Mouse (Mus musculus) right cerebral cortex, postnatal 14 days (tissue): ENCODE data around the gene Spock1.
A peak's percentile ranks its signal among the peaks of the same experiment; 100 is the strongest.

Experiments
- DNase-seq: peaks from one replicate; pipeline ENCODE4 v3.0.0; 2022

Gene Spock1

DNA sequence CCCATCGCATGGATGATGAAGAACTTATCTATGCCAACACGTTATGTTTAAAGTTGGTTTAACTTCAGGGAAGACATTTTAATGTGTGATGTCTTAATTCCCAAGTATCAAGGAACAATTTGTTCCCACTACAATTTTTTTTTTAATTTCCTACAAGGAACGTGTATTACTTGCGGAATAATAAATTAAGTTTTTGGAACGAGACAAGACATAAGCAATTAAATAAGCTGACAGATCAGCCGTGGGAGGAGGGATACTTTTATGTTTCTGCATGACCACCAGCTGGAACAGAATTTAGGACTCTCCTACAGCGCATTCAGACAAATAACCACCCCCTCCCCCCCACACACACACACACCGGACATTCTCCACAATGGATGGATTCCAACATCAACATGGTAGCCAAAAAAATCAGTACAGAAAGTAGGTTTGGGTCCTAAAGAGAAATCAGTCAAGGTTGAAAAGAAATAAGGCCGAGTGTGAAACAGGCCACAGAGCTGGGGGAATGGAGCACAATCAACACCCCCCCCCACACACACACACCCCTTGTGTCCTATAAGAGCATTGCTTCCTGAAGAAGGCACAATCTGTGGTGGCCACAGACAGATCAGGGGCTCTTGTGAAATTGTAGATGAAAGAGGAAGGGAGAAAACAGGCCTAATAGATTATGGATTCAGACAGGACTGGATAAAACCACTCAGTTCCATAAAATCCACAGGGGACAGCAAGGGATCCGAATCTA is 111.0 kb downstream of the Spock1 start:
- no peak for DNase-seq

DNA sequence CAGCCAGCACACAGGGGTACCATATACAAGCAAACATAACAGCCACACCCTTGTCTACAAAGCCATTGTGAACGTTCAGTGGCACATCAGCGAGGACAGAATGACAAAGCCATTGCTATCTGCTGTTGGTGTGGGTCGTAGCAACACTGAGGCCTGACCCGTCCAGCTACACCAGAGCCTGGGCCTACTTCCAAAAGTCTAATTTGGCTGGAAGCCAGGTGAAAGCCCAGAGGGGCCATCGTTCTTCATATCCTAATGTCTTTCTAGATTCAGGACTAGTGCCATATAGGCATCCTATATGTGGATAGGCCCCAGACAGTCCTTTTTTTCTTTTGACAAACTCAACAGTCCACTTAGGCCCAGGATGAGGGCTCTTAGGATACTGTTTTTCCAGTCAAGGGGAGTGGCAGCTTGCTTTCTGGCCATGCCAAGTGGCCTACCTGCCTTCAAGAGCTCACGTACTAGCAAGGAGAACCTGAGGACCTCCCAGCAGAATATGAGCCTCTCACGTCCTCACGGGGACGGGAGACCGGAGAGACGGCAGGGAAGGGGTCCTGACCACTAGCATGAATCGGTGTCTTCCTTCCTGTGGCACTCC is 114.4 kb downstream of the Spock1 start:
- no peak for DNase-seq

DNA sequence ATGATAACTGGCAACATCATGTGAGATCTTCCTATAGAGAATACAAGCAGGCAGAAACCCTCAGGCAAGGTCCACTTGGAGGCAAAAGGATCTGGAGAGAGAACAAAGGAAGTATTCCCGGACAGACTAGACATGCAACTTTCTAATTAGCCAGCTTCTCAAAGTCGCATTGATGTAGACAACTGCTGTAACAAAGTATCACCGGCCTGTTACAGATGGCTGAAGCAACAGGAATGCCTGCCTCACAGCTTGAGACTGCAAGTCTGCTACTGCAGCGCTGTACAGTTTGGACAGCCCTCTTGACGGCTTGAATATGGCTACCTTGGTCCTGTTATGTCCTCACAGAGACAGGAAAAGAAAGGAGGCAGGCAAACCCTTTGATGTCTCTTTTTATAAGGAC is 118.3 kb downstream of the Spock1 start:
- DNase-seq, result no peak

DNA sequence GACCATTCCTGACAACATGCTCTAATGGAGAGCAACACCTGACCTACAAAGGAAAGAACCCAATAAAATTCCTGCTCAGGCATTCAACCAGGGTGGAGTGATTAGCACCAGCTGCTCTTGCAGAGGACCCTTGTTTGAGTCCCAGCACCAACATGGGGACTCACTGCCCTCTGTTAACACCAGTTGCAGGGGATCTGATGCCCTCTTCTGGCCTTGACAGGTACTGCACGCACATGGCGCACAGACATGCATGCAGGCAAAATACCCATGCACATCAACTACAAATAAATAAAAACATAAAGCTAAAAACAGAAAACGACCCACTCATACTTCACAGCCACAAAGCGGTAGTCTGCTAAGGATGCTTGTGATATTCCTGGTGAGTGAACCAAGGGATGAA is 119.8 kb downstream of the Spock1 start:
- DNase-seq, result no peak

DNA sequence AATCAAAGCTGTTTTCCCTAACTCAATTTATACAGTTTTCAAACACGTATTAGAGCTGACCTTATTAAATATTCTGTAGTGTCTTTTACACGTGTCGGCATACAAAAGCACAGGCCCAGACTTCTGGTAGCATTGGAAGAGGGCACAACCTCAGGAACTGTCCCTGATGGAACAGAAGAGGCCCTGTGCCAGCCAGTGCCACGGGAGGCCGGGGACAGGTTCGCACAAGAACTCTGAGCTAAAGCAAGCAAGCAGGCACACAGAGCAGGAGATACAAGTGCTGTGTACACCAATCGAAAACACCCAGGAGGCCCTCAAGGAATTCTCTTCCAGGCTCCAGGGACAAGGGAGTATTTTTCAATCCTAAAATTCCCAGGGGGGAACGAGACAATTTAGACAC is 121.9 kb downstream of the Spock1 start:
- no peak for DNase-seq

DNA sequence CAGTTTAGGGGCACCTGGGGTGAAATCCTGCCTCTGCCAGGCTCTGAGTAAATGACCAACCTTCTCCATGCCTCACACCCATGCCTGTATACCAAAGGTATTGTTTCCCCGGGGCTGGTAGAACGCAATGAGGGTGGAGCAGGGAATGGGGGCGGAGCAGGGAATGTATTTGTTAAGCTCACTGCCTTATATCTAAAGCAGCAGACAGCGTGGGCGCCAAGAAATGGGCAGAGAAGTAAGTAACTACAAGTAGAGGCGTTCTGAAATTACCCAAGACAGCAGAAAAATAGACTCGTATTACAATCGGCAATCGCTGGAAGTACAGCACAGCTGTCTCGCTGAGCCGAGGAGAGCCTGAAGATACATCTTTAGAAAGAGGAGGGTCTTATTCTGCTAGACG is 125.2 kb downstream of the Spock1 start:
- peak; percentile 54 for DNase-seq

DNA sequence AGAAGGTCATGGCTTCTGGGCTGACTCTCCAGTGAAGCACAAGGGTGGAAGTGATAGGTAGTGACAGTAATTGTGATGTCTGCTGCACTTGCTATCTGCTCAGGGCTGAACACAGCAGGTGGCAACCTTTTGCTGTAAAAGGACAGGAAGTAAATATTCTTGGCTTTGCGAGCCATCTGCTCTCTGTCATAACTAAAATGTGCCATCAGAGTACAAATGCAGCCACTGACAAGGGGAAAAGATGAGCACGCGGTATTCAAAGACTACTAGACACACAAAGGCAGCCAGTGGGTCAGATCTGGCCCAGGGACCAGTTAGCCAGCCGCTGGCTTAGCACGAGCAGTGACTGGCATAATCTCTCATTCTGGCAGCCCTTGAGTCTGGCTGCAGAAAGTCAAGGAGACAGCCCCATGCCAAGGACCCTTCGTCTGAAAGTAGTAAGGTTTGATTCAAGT is 126.0 kb downstream of the Spock1 start:
- no peak for DNase-seq

DNA sequence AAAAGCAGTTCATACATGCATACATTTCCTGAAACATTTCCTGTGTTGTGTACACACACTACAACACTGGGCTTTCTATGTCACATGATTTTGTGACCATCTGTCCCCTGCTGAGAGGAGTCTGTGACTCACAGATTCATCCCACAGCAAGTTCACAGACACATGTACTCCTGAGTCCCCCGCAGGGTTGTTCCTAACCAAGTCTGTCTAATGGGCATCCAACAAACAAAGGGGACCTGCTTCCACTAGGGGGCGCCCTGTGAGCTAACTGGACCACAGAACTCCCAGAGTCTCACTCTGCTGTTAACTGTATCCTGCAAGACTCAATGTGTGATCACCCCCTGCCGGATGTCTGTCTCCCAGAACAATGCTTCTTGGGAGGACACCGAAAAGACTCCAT is 129.0 kb downstream of the Spock1 start:
- DNase-seq, result peak; percentile 53

DNA sequence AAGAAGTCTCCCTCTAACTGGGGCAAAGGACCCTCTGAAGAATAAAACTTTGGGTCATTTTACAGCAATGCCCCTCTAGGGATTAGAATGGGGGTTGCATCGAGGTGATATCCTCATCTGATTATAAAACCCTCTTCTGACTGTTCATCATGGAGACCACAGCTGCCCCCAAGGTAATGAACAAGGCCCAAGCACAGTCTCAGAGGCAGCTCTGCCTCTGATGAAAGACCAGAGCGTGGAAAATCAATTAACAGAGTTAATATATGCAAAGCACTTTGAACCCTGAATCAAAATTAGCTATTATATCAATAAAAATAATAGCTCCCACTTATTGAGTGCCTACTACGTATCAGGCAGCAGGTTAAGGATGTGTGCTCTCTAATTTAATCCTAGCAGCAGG is 129.6 kb downstream of the Spock1 start:
- no peak for DNase-seq

DNA sequence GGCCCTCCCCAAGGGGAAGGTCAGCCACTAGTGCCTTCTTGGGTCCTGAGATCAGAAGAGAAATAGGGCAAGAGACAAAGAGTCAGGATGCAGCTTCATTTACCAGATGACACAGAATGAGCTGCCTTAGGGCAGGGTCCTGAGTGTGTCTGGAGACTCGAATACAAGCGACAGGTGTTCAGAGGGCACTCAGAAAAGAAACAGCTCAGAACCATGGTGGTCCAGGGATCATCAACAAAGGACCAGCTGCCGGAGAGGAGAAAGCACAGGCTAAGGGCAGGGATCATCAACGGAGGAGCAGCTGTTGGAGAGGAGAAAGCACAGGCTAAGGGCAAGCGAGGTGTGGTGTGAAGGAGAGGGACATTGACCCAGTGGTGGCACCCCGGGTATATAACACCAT is 136.1 kb downstream of the Spock1 start:
- no peak for DNase-seq

DNA sequence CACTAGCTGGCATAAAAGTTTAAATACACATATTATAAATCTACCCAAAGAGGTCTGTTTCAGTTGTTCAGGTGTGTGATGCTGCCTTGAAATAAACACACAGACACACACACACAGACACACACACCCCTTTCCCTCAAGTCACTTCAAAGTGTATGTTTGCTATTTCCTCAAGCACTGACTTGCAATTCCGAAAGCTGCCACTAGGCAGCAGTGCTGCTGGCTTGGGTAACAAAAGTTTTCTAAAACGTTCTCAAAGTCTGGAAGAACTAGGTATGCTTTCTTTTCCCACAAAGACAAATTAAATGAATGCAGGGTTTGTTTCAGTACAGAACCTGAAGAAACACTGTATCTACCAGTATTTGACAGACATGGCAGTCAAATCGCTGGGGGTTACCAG is 141.4 kb downstream of the Spock1 start:
- DNase-seq, result no peak

DNA sequence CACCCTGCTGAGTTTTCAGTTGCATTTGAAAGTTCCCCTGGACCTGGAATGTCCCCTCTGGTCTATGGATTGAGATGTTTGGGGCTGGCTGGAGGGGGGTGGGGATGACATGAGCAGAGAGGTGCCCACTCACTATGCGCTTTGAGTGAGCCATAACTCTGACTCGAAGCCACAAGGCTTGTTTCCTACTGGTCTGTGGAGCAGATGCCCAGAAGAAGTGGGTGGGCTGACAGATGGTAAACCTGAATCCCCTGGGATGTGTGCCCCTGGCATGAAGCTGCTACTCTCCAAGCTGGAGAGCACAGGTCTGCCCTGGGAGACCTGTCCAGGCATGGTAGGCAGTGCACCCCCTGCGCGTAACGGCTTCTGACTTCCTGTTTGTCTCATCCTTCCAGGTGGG is 147.0 kb downstream of the Spock1 start:
- peak; percentile 19 for DNase-seq

DNA sequence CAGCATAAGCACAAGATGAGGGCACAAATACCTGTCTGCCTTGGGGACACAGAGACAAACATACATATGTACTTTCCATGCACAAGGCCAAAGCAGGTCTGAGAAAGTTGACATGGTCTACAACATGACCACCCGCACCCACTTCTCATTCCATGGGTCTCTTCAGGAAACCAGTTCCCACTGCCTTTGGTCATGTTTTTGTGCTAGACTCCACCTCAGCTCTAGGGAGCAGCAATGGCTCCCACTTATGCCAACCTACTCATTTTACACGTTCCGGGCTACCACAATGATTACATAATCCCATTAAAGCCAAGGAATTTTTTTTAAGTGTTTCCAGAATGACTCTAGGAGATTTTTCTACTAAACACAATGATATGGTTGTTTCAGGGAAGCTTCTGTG is 147.5 kb downstream of the Spock1 start:
- no peak for DNase-seq

DNA sequence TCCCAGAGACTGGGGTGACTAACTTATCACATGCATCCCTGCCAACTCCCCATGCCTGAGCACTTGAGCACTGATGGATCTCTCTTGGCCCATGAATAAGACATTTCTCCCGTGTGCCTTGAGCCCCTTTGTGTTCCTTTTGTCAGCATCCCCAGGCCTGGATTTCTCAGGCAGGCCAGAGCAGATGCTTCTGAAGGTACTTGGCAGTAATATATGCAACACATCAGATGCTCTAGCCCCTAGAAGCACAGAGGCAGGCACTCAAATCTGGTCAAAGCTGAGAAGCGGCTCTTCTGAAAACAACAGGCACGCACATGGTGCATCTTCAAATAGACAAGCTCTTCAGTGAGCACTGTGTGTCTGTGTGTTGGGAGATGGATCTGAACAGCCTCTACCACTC is 151.8 kb downstream of the Spock1 start:
- no peak for DNase-seq

DNA sequence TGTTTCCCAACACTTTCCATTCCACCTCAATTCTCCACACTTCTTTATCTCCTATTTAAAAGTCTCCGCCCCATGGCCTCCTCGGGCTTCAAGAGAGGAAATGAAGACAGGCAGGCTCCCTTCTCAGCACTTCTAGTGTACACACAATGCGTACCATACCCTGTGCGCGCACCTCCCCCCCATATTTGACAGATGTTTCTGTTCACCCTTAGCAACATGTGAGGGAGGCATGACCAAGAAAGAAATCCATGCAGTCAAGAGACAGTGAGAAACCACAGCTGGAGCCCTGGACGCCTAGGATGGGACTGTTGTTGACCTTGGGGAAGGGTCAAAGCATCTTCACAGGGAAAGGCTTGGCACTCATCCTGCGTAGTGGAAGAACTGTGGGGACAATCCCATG is 157.3 kb downstream of the Spock1 start:
- DNase-seq, result no peak

DNA sequence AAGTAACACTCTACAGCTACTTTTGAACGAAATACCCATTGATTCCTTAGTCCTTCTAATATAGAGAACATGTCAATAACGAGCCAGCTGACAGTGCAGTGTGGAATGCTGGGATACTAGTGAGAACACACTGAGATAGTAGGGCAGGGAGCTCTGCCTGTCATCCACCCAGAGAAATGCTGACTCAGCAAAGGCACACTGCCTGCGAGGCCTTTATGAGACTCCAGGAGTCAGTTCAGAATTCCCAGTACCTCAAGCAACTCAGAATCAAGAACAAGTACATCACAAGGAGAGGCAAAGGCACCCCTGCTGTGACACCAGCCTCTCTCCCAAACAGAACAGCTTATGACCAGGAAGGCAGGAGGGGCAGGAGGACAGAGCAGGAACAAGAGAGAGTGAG is 163.5 kb downstream of the Spock1 start:
- no peak for DNase-seq

DNA sequence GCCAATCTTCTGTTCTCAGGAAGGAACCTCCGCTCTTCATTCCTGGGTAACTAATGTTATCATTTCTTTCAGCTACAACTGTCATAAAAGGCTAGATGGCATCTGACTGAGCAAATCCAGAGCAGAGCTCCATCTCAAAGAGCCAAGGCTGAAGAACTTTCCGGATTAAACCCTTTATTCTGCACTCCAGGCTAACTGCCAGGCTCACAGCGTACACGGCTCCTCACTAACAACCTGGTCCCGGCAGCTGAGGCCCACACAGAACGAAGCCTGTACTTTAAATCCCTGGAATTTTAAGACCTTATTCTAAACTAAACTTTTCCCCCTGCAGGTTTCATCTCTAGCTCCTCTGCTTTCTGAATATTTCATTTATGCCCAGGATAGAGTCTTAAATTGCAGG is 166.9 kb downstream of the Spock1 start:
- DNase-seq, result no peak

DNA sequence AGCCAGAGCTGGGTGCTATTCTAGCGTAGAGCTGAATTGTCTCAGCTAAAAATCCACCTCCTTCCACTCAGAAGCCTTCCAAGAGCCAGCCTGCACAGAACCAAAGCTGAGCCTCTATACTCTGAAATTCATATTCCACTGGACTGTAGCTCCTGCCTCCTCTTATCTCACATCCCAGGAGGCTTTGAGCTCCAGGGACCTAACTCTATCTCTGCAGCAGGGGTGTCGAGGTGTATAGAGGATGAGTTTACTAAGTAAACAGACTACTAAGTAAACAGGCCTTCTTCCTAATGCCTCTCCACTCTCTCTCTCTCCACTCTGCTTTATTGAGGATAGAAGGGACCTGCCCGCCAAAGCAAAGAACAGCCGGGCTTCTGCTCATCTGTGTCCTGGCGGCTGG is 167.7 kb downstream of the Spock1 start:
- no peak for DNase-seq

DNA sequence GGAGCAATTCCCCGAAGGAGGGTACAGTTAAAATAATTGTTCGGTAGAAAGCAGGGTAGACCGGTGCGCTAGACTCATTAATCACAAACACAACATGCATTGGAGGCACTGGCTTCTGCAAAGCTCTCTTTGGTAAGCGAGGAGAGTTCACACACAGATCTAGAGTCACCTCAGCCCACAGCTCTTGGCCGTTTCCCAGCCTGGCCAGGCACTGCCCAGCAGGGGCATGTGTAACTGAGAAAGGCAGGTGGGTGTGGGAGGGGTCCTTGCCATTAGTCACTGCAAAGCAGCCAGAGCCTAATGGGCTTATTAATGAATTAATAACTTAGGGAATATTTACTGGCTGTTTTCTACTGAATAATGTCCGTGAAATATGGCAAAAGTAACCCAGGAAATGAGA is 172.1 kb downstream of the Spock1 start:
- no peak for DNase-seq

DNA sequence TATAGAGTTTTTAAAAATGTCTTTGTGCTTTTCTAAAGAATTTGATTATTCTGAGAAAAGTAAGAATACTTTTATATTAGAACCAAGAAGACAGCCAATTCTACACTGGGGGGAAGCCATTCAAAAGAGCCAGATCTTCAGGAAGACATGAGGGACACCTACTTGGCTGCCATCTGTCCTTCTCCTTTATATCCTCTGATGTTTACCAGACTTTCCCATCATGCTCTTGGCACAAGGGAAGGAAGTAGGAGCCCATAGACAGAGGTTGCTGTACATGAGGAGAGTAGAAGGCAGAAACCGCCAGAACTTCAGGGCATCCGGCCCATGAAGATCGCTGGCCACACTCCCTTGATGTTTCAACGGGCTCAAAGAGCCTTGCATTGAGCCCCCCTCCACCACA is 173.6 kb downstream of the Spock1 start:
- no peak for DNase-seq

DNA sequence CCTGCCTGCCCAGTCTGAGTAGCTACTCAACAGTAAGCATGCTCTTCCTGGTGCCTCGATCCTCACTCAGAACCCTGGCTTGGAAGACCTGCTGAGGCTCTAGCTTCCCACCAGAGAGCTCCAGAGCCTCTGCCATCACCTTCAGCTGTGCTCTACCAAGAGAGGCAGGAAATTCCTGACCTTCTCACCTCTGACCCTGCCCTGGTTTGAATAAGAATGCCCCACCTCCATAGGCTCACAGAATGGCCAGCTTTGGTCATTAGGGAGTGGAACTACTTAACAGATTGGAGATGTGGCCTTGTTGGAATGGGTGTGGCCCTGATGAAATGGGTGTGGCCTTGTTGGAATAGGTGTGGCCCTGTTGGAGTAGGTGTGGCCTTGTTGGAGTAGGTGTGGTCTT is 174.6 kb downstream of the Spock1 start:
- no peak for DNase-seq

DNA sequence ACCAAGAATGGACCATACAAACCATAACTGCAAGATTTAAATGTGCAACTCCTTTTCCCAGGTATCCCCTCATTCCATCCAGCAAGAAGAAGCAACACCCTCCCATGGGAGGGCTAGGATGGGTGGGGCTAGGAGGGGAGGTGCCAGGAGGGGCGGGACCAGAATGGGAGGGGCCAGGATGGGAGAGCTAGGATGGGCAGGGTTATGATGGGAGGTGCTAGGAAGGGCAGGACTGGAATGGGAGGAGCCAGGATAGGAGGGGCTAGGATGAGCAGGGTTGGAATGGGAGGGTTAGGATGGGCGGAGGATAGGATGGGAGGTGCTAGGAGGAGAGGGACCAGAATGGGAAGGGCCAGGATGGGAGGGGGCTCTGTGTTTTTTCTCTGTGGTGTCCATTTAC is 175.9 kb downstream of the Spock1 start:
- DNase-seq, result no peak

DNA sequence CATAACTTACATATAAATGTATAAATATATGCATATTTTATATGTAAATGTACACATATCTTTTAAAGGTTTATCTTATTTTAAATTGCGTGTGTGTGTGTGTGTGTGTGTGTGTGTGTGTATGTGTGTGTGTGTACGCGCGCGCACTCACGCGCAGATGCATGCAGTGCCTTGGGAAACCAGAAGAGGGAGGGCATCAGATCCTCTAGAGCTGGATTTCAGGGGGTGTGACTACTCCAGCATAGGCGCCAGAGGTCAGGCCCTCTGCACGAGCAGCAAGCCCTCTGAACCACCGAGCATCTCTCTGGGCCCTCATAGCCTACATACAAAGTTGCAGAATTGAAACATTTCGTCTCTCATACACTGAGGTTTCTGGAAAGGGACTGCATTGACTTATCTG is 180.4 kb downstream of the Spock1 start:
- DNase-seq, result no peak

DNA sequence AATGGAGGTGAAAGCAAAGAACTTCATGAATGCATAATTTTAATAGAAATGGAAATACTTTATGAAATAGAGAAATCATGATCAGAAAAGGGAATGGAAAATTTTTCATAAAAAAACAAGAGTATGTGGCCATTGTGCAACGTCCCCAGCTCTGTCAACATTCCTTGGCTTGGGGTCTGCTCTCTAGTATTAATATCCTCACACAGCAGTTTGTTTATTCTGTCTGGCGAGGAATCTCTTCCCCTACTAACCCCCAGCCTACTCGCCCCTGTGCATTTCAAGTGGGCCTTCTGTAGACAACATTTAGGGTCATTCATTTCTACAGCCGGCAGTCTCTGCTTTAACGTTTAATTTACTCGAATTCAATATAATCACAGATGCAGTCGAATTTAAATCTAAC is 181.5 kb downstream of the Spock1 start:
- DNase-seq, result no peak

DNA sequence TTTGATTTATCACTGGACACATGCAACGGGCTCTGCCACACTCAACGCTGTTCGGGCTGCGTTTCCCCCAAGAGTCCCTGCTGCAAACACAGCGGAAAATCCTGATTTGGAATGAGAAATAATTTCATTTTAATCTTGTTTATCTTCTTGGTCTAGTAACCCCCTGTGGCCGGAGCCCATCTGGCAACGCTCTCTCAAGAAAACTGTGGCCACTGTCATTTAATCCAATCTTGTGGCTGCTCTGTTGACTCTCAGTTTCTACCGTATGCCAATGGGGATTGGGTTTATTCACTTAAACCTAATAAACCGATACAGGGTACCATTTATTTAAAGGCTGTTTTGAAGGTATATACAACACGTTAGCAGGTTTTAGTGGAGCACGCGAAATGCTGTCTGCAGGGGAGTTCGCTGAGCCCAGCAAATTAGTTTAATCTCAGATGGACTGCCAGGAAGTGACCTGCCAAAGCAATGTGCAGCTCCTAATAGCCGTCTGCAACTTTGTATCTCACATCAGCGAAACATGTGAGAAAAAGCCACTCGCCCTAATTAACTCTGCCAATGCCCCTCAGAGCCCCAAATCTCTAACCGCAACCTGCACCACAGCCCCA is 185.7 kb downstream of the Spock1 start:
- DNase-seq, result no peak
